Mouse (Mus musculus): Measurements from ENCODE around the gene Uchl4.
"Not testable (repeated sequence)": the region's sequence is repeated elsewhere in the genome, so short reads cannot be mapped to it uniquely, and the experiment has no call there.

The Uchl4 gene

GRCm38 (mm10) chr9:64231171-64231570 lies 3.8 kb upstream of the Uchl4 start:
- DNase-seq (ENCODE audit: low spot score in 2 of 2) = no peak

DNA sequence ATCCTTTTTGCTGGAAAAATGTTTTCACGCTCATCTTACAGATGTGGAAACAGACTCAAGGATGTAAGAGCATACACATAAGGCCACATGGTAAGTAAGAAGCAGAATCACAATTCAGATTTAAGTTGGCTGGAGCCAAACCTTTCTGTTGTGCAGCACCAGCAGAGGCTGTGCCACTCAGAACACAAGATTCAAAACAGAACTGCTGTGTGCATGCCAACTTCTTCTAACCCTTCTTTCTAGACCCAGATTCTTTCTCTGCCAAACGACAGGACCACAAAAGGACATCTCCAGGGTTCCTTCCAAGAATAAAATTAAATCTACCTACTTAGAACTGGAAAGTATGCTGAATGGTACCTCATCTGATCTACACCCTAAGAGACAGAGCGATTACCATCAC lies 3.3 kb upstream of the Uchl4 start:
- DNase-seq (ENCODE audit: low spot score in 2 of 2) = no peak

DNA sequence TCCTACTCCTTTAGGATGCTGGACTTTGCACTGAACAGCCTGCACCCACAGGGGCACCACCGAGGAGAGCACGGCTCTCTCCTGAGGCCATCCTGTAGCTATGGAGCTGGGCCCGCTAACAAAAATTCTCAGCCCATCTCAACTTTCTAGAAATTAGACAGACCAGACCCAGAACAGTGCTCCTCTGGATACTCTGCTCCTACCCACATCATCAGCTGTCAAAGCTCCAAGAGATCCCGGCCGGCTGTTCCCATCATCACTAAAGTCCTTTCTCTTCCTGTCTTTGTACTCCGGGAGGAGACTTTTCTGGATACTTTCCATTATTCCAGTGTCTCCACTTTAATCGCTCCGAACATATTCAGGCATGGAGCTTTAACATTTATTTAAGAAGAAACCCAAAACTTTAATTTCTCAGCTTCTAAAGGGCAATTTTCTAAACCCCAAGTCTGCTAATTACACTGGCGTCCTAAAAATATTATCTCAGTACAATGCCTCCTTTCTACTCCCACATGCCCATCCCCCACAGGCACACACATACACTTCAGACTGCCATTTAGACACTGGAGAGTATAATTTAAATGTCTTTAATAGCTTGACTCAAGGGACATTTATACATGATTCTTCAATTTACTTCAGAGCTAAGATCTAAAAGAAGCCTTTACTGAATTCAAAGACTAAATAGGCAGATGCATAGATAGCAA lies 2.6 kb upstream of the Uchl4 start:
- DNase-seq (ENCODE audit: low spot score in 2 of 2) = no peak

DNA sequence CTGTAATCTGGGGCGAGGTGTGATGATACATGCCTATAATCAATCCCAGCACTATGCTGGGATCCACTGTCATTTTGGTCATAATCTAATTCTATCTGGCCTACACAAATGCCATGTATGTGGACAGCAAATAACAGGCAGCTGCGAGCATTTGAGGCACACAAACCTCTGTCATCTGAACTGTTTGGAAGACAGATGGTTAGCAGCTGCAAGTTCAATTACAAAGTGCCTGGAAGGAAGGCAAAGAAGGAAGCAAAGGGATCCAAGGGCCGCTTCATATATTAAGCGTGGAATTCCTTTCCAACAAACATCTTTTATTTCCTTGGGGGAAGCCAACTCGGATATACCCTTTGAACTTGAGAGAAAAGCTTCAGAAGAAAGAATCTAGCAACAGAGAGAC lies 1.3 kb upstream of the Uchl4 start:
- DNase-seq (ENCODE audit: low spot score in 2 of 2) = no peak

DNA sequence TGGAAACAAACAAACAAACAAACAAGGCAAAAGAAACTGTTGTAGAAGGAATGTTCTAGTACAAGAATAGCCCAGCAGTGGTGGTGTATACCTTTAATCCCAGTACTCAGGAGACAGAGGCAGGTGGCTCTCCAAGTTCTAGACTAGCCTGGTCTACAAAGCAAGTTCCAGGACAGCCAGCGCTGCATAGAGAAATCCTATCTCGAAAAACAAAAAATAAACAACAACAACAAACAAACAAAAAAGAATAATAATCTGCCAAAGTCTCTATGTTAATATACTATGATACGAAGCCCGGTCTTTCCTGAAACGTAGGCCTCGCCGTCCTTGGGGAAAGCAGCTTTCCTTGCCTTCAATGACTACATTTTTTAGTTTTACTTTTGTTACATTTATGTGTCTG lies 1.1 kb downstream of the Uchl4 start:
- DNase-seq (ENCODE audit: low spot score in 2 of 2) = no peak

DNA sequence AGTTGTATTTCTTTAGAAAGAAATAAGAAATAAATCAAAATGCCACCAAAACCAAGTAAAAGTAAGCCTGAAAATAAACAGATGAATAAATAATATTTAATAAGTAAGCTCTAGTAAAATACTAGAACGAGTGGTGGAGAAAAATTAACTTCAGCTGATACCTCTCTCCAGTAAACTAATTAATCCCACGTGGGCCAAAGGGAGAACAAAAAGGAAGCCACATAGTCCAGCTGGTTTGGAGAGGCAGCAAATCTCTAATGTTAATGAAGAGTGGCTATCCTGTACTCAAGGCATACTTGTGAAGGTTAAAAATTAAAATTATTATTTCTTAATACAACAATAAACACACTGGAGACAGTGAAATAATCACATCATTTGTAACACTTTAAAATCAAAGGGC lies 5.1 kb downstream of the Uchl4 start:
- no peak for DNase-seq (ENCODE audit: low spot score in 2 of 2)

DNA sequence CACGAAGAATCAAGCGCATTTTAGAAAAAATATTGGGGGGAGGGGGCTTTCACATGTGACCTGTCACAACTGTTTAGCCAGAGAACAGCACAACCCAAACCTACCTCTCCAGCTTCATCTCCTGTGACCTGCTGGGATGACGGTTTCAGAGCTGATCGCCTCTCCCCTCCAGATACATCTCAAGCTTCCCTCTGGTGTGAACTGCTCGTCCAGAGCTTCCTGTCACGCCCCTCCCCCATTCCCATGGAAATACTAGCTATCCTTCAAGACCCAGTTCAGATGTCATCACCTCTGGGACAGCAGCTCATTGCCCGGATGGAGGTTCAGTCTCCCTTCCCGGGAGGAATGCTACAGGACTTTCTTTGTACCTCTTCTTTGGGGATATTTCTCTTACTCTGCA lies 5.7 kb downstream of the Uchl4 start:
- DNase-seq (ENCODE audit: low spot score in 2 of 2) = no peak

GRCm38 (mm10) chr9:64242381-64242831 lies 7.4 kb downstream of the Uchl4 start:
- no peak for DNase-seq (ENCODE audit: low spot score in 2 of 2)

DNA sequence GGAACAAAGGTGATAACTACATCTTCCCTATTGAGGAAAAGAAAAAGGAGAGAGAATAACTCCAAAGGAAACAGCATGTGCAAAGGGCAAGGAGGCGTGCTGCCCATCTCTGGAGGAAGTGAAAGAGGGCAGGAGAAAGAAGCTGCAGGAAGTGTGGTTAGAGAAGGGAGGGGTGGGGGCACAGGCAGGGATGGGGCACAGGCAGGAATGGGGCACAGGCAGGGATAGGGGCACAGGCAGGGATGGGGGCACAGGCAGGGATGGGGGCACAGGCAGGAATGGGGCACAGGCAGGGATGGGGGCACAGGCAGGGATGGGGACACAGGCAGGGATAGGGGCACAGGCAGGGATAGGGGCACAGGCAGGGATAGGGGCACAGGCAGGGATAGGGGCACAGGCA lies 14.4 kb downstream of the Uchl4 start:
- DNase-seq (ENCODE audit: low spot score in 2 of 2) = no peak

DNA sequence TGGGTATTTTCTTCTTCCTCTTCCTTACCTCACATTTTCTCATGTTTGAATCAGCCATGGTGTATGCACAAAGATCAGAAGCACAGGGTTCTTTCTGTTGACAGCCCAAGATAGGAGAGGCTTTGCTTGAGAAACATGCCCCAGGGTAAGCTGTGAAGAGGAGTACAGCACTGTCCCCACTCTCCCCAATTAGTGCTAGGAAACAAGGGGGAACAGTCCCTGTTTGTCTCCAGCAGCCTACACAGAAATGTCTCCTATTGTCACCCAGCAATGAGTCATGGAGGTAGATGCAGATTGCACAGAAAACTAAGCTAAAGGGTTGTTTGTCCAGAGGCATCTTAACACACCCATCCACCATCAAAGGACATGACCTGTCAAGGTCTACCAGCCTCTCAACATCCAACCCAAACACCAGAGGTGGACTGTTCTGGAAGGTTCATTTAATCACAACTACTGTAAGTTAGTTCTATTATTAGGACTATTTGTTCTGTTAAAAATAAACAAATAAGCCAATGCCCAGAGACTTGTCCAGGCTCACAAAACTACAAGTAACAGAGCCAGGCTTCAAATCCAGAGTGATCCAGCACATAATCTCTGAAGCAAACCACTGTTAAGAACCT lies 15.2 kb downstream of the Uchl4 start:
- no peak for DNase-seq (ENCODE audit: low spot score in 2 of 2)

DNA sequence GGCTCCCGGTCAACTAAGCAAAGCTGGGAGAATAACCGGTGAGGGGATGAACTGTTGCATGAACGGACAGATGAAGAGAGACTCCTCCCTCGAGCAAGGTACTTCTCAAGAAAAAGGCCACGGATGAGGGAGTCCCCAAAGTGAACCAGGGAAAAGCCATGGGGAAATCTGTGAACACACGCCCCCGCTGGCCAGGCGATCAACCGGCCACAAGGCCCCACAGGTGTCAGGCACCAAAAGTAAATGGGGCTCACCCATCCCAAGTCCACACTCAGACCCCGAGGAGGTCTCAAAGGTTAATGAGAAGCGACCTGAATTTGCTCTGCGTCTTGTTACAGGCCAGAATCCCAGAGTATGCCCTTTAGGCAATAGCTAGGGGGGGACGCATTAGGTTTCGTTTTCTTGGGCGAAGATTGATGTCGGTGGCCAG lies 17.6 kb downstream of the Uchl4 start:
- no peak for DNase-seq (ENCODE audit: low spot score in 2 of 2)

DNA sequence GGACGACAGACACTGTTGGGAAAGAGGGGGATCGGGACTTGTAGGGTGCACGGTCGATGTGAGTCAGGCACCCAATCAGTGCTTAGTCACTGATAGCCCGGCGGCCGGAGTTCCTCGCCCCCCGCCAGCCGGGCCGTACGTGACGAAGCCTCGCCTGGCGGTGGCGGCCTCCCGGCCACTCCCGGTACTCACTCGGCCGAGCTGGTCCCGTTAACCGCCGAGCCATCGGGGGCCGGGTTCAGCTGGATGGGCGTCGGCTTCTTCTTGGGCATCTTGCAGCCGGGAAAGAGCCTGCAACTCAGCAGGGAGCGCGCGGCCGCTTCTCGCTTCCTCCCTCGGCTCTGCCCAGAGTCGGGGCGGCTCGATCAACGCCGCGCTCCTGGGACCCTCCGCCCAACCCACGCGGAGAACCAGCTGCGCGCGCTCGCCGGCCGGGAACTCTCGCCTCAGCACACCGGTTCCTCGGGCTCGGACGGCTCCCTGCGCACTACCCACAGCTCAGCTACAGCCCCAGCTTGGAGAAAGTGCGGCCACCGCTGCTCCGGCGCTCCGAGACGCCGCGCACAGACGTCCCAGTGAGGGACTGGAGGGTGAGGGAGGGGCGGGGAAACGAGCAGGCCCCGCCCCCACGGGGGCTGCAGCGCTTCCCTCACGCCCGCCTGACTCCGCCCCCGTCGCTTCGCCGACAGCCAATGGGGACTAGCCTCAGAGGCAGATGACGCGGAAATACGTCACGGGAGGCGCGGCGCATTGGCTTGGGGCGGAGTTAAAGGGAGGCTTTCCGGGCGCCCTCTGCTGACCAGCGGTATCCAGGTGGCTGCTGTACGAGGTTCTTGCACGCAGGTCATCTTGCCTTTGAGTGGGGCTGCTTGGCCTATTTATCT lies 18.3 kb downstream of the Uchl4 start, which contains the start of gene Map2k1:
Map2k1 (minus strand) TSS at position 611 of the 884 bp plus-strand sequence.
- peak; percentile 98 to 100 for DNase-seq (ENCODE audit: low spot score in 2 of 2)

DNA sequence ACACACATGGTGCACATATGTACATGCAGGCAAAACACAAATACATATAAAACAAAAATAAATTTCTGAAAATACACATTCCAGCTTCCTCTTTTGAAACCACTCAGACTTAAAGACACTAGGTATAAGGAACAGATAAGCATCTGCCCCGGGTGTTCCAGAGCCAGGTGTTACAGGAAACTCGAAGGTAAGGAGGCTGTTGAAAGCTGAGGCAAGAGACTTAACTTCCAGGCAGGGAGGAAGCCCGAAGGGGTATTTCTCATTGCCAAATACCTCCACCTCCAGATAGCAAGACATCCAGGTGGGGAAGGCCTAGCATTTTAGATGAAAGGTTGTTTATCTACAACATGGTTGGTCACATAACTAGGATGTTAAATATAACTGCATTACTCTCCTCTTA lies 20.4 kb downstream of the Uchl4 start:
- DNase-seq (ENCODE audit: low spot score in 2 of 2) = no peak

DNA sequence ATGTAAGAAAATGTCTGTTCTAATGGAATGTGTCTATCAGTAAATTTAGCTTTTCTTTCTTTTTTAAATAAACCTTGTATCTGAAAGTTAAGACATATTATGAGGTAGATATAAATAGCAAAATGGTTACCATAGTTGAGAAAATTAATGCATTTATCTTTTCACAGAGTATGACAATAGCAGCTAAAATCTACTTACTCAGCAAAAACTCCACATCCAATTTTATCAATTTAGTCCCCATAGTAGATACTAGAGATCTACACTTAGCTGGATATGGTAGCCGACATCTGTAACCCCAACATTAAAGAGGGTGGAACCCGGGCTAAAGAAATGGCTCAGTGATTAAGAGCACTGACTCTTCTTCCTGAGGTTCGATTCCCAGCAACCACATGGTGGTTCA lies 21.2 kb downstream of the Uchl4 start:
- no peak for DNase-seq (ENCODE audit: low spot score in 2 of 2)

DNA sequence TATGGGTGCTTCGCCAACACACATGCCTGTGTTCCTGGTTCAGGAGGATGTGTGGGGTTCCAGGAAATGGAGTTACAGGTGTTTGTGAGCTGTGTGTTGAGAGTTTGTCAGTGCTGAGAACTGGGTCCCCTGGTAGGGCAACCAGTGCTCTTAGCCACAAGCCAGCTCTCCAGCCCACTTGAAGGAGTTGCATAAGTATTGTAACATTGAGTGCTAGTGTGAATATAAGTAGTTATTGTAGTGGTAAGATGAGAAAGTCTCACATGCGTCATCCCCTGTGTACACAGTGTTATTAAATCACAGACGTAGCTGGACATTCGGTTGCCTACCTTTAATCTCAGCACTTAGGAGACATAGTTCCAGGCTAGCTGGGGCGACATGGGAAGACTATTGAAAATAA lies 24.9 kb downstream of the Uchl4 start:
- DNase-seq (ENCODE audit: low spot score in 2 of 2) = no peak

- DNase-seq (ENCODE audit: low spot score in 2 of 2) = no peak
Observed at GRCm38 (mm10) chr9:64261023-64261422, 26.0 kb downstream of the Uchl4 start.

DNA sequence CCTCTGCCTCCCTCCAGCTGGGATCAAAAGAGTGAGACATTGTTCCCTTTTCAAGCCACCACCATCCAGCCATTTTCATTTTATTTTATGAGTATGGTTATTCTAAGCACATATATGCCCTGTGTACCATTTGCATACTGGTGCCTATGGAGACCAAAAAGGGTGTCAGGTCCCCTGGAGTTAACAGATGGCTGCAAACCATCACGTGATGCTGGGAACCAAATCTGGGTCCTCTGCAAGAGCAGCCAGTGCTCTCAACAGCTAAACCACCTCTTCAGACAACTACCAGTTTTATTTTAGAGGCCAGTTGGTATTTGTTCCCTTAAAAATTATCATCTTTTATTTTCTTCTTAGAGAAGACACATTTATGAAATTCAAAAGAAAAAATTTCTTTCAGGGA lies 29.8 kb downstream of the Uchl4 start:
- DNase-seq (ENCODE audit: low spot score in 2 of 2) = peak; percentile 14 to 30

DNA sequence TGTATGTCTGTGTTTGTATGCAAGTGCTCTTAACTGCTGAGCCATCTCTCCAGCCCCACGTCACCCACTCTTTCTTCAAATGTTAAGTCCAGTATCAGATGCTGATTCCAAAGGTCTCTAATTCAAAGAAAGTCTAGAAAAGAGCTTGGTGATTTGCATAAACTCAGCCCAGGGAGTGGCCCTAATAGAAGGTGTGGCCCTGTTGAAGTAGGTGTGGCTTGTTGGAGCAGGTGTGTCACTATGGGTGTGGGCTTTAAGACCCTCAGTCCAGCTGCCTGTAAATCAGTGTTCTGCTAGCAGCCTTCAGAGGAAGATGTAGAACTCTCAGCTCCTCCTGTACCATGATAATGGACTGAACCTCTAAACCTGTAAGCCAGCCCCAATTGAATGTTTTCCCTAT lies 32.2 kb downstream of the Uchl4 start:
- no peak for DNase-seq (ENCODE audit: low spot score in 2 of 2)

- DNase-seq (ENCODE audit: low spot score in 2 of 2) = no peak
Observed at GRCm38 (mm10) chr9:64268196-64268595, 33.2 kb downstream of the Uchl4 start.

- not testable (repeated sequence) for DNase-seq (ENCODE audit: low spot score in 2 of 2)
Observed at GRCm38 (mm10) chr9:64268836-64269235, 33.8 kb downstream of the Uchl4 start.

DNA sequence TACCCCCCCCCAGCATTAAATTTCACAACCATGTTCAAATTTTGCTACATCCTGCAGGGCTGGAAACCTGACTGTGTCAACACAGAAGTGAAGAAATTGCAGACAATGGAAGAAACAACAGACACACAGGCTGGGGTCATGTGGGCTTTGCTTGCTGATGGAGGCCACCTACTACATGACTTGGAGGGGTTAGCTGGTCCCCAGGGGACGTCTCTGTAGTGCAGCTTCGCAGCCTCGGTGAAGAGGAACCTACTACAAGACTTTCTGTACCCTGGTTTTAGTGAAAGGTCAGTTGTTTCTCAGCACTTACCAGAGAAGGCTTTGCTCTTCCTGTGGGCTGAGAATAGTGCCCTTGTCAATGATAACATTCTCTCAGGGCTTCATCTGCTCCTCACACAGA lies 36.2 kb downstream of the Uchl4 start:
- DNase-seq (ENCODE audit: low spot score in 2 of 2) = no peak

DNA sequence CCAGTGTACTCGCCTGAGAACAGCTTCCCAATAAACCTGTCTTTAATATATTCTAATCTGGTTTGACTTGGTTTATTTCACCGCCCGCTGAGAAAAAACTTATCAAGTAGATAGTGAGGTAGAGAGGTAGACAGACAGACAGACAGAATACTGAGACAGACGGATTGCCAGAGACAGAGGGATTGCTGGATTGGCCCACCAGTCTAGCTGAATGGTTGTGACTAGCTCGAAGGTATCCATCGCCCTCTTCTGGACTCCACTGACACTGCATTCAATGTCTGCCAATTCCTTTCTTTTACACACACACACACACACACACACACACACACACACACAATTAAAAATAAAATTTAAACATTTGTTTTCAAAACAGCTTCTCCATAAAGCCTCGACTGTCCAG lies 37.6 kb downstream of the Uchl4 start:
- DNase-seq (ENCODE audit: low spot score in 2 of 2) = peak in 1 of 2 experiments; percentile 57

GRCm38 (mm10) chr9:64273757-64274156 lies 38.8 kb downstream of the Uchl4 start:
- no peak for DNase-seq (ENCODE audit: low spot score in 2 of 2)

All from frontal cortex, postnatal 14 days (tissue).